Mouse (Mus musculus): ENCODE measurements around the gene Hpcal1.

Gene Hpcal1

GRCm38 (mm10) chr12:17690564-17691281 lies at the start of gene Hpcal1:
Gene Hpcal1 (plus strand): TSS chr12:17690856.
- DNase-seq, result peak; percentile 96 to 98

- DNase-seq, result no peak
Observed at GRCm38 (mm10) chr12:17641269-17641668, 49.4 kb upstream of the Hpcal1 start.

GRCm38 (mm10) chr12:17644385-17645222 lies 46.1 kb upstream of the Hpcal1 start:
- no peak for DNase-seq

- DNase-seq, result no peak
Observed at GRCm38 (mm10) chr12:17646457-17646856, 44.2 kb upstream of the Hpcal1 start.

- DNase-seq, result peak; percentile 41 to 60
Observed at GRCm38 (mm10) chr12:17651223-17652095, 39.2 kb upstream of the Hpcal1 start.

GRCm38 (mm10) chr12:17652216-17653050 lies 38.2 kb upstream of the Hpcal1 start:
- peak in 1 of 2 experiments; percentile 31 for DNase-seq

- peak; percentile 98 for DNase-seq
Observed at GRCm38 (mm10) chr12:17653051-17653783, 37.4 kb upstream of the Hpcal1 start.

GRCm38 (mm10) chr12:17657561-17658195 lies 33.0 kb upstream of the Hpcal1 start:
- DNase-seq, result no peak

- DNase-seq, result no peak
Observed at GRCm38 (mm10) chr12:17658521-17658920, 32.1 kb upstream of the Hpcal1 start.

GRCm38 (mm10) chr12:17661483-17661920 lies 29.2 kb upstream of the Hpcal1 start:
- DNase-seq, result peak; percentile 52 to 67

GRCm38 (mm10) chr12:17663991-17664635 lies 26.5 kb upstream of the Hpcal1 start:
- DNase-seq, result peak; percentile 85 to 86

- DNase-seq, result no peak
Observed at GRCm38 (mm10) chr12:17665906-17666326, 24.7 kb upstream of the Hpcal1 start.

GRCm38 (mm10) chr12:17666616-17667015 lies 24.0 kb upstream of the Hpcal1 start:
- DNase-seq, result peak in 1 of 2 experiments; percentile 24

GRCm38 (mm10) chr12:17673729-17674128 lies 16.9 kb upstream of the Hpcal1 start:
- DNase-seq, result no peak

GRCm38 (mm10) chr12:17674182-17674812 lies 16.4 kb upstream of the Hpcal1 start:
- no peak for DNase-seq

GRCm38 (mm10) chr12:17677743-17678142 lies 12.9 kb upstream of the Hpcal1 start:
- DNase-seq, result peak in 1 of 2 experiments; percentile 12

GRCm38 (mm10) chr12:17679571-17679970 lies 11.1 kb upstream of the Hpcal1 start:
- DNase-seq, result no peak

GRCm38 (mm10) chr12:17682161-17682560 lies 8.5 kb upstream of the Hpcal1 start:
- DNase-seq, result no peak

GRCm38 (mm10) chr12:17684315-17684714 lies 6.3 kb upstream of the Hpcal1 start:
- DNase-seq, result no peak

All from cerebellum, postnatal 25 days (tissue).